Mouse (Mus musculus): ENCODE measurements around the gene Asb4. TPM values are rescaled to one million over a fixed set of nuclear protein-coding genes. Genes with fewer than 3 reads are reported as not detected.
"Not testable (repeated sequence)": the region's sequence is repeated elsewhere in the genome, so short reads cannot be mapped to it uniquely, and the experiment has no call there.

Asb4 gene
- total RNA-seq (2021) = 10 to 100 TPM in 1 of 2 experiments, 1 to 10 TPM in 1; 6.5 to 11.9 TPM

DNA sequence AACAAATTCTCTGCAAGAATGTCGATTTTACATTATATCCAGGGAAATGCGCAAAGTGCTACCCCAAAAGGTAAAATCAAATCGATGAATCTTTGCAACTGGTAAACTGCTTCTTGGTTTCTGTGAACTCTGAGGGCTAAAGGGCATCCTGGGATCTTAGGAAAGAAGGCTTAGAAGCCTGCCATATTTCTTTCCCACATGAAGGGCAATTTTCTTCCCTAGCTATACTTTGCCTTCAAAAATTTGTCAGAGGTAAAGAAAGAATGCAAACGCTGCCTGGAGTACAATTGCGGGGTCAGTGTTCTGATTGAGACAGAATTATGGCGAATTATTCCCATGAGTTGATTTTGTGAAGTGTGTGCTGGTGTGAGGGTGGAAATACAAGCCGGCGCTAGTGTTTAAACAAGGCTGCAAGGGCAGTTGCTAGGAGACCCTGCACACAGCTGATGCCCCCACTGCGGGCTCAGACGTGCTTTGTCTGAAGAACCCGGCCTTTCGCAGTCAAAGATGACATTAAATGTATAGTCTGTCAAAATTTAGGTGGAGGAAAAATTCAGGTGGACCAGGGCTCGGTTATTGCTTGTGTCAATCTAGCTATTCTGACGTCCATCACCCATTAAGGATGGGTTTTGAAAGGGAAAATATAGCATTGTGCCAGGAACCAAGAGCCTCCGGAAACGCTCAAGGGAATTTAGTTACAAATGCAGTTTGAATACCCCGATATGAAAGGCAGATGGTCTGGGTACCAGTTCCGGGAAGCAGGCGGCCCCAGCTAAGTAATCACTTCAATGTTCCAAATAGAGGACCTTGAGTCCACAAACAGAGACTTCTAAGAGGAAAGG, at the start of gene Asb4:
Gene Asb4, plus strand, starts transcription at position 51 of the 842 bp plus-strand sequence.
- DNase-seq = no peak

DNA sequence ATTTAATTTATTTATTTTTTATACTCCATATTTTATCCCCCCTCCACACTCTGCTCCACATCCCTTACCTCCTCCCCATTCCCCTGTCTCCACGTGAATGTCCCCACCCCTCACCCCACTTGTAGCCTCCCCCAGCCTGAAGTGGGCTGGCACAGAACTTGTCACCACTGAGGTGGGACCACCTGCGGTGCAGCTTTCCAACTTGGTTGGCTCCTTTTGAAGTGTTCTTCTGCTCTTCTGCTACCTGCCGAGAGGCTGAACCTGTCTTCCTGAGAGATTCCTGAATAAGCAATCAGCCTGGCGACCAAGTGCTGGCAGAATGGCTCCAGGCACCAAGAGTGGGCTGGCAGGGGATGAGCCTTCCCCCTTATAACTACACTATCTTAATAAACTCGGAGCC, 49.2 kb upstream of the Asb4 start:
- intact Hi-C loops (cut with DNase I) = no loop called here
- DNase-seq = no peak

More for the DNA sequence above, at the start of gene Asb4:
- intact Hi-C loops (cut with DNase I) = loop anchor here (2.0 to 5.0 kb wide), 5 partner anchors 126 to 971 kb away; partner anchors contain the start of genes Peg10, Pon3, Ppp1r9a and Sgce

DNA sequence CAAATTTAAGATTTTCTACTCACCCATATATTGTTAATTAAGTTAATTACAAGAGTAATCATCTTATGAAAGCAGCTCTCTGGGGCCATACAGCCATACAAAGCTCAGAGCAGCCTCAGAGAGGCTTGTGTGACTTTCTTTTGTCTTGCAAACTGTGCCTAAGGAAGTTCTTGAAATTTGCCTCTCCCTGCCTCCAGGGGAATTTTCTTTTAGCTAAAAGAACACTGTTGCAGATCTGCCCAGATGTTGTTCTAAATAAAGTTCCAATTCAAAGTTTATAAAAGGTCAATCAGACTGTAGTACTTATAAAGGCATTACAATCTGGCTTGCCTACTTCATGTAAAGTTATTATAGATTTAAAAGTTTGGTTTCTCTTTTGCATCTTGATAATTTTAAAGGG, 47.2 kb upstream of the Asb4 start:
- DNase-seq; intact Hi-C loops (cut with DNase I): not testable (repeated sequence)

DNA sequence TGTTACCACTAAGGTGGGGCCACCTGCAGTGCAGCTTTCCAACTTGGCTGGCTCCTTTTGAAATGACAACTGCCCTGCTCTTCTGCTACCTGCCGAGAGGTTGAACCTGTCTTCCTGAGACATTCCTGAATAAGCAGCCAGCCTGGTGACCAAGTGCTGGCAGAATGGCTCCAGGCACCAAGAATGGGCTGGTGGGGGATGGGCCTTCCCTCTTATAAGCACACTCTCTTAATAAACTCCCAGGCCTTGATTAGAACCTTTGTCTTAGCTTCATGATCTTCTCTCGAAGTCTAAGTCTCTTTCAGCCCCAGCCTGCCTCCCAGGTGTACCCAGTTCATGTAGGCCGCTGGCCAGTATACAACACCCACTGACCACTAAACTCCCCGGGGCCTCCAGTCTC, 44.4 kb upstream of the Asb4 start:
- intact Hi-C loops (cut with DNase I); DNase-seq: not testable (repeated sequence)

DNA sequence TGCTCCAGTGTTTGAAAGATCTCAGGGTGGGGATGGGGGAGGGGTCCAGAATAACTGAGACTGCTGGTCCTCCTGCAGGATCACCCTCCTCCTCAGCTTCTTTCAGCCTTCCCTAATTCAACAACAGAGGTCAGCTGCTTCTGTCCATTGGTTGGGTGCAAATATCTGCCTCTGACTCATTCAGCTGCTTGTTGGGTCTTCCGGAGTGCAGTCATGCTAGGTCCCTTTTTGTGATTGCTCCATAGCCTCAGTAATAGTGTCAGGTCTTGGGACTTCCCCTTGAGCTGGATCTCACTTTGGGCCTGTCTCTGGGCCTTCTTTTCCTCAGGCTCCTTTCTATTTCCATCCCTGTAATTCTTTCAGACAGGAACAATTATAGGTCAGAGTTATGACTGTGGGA, 43.9 kb upstream of the Asb4 start:
- intact Hi-C loops (cut with DNase I); DNase-seq: not testable (repeated sequence)

DNA sequence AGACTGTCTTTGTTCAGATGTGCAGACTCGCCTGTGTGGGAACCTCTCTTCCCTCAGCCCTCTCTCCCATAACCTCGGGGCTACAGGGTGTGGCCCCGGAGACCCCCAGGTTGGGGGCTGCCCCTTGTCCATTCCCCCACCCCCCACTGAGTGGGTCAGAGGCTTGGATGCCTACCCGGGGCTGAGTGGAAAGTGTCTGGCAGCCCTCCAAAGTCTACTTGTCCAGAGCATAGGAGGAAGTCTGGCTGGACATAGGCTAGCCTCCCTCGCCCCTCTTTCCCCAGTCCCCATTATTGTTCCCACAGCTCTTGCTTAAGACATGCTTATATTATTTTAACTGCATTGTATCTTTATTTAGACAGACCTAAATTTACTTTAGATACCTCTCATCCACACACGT, 38.9 kb upstream of the Asb4 start:
- intact Hi-C loops (cut with DNase I) = no loop called here
- peak in 1 of 2 experiments; percentile 12 for DNase-seq

DNA sequence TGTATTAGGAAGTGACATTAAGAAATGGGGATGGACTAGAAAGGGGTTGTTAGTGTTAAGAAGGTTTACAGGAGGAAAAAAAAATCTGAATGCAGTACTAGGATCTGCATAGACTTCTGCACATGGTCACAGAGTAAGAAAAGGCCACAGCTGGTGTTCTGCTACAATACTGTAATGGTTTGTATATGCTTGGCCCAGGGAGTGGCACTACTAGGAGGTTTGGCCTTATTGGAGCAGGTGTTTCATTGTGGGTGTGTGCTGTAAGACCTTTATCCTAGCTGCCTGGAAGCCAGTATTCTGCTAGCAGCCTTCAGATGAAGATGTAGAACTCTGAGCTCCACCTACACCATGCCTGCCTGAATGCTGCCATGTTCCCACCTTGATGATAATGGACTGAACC, 25.3 kb upstream of the Asb4 start:
- DNase-seq = no peak
- intact Hi-C loops (cut with DNase I) = no loop called here

DNA sequence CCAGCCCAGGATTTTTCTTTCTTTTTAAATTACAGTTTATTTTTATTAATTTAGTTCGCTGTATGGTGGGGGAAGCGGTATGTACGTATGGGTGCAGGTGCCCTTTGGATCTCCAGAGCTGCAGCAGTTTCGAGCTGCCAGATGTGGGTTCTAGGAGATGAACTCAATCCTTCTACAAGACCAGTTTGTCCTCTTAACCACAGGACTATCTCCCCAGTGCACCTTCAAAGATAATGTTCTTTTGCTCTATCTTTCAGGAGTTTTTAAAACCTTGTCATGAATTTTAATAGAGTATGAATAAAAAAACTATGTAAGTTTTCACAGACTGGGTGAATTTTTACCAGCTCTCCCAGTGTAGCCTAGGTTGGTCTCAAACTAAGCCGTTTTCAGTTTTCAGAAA, 22.8 kb upstream of the Asb4 start:
- intact Hi-C loops (cut with DNase I) = no loop called here
- no peak for DNase-seq

DNA sequence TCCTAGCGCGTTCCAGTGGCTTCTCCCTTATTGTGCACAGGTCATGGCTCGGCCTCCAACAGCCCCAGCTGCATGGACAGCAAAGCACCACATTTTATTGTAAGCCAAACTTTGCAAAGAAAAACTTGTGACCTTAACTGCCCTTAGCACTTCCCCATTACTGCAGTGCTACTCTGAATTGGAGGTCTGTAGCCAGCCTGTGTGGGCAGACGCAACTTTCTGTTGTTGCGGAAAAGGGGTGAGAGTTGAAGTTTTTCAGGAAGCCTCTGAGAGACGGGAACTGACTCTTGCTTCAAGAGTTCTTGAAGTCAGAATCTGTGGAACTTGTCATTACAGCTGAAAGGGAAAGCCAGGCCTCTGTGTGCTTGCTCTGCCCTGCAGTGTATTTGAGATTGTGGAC, 21.2 kb upstream of the Asb4 start:
- intact Hi-C loops (cut with DNase I) = no loop called here
- peak in 1 of 2 experiments; percentile 9 for DNase-seq

DNA sequence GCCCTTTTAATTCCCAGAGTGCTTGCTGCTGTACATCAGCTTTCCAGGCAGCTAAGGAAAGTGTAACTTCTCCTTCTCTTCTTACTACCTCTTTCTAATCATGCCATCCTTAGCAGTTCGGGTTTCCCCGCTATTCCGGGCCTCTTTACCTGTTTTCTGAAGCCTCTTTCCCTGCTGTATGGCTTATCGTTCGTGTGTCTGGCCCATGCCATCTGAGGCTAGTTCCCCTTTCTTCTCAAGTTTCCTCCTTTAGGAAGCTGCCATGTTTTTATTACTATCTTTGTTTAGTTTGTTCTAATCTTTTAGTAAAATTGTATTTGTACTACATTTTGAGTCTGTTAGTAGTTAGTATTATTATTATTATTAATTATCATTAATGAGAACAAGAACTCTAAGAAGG, 17.3 kb upstream of the Asb4 start:
- no peak for DNase-seq
- intact Hi-C loops (cut with DNase I) = no loop called here

DNA sequence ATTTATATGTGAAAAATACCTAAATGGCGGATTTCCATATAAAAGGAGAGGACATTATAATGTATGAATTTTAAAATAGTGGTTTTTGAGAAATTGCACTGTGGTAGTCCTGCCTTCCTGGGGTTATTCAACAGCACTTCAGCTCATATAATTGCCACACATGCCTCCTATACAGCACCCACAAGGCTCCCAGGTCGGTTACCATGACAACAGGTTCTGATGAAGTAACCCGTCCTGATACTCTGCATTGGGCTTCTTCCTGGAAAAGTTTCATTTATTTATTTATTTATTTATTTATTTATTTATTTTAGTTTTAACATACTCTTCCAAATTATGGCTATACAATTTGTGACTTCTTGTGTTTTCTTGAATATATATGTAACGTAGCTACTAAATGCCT, 6.3 kb upstream of the Asb4 start:
- intact Hi-C loops (cut with DNase I) = no loop called here

DNA sequence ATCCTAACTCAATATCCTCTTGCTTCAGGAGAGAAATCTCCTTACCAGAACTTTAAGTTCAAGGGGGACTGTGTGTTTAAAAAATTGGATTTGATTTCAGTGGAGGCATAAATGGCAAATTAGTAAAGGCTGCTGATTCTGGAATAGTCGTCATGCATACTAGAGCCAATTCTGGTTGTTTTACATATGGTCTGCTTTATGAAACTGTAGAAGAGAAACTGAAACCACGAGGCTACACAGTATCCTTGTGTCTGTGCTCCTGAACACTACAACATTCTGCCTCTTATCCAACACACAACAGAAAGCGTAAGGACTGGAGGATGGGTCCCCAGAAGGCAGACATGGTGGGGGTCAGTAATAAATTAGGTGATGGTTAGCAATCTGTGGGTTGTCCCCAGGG, 4.1 kb upstream of the Asb4 start:
- DNase-seq = no peak
- intact Hi-C loops (cut with DNase I) = no loop called here

More for the DNA sequence above, 6.3 kb upstream of the Asb4 start:
- no peak for DNase-seq

DNA sequence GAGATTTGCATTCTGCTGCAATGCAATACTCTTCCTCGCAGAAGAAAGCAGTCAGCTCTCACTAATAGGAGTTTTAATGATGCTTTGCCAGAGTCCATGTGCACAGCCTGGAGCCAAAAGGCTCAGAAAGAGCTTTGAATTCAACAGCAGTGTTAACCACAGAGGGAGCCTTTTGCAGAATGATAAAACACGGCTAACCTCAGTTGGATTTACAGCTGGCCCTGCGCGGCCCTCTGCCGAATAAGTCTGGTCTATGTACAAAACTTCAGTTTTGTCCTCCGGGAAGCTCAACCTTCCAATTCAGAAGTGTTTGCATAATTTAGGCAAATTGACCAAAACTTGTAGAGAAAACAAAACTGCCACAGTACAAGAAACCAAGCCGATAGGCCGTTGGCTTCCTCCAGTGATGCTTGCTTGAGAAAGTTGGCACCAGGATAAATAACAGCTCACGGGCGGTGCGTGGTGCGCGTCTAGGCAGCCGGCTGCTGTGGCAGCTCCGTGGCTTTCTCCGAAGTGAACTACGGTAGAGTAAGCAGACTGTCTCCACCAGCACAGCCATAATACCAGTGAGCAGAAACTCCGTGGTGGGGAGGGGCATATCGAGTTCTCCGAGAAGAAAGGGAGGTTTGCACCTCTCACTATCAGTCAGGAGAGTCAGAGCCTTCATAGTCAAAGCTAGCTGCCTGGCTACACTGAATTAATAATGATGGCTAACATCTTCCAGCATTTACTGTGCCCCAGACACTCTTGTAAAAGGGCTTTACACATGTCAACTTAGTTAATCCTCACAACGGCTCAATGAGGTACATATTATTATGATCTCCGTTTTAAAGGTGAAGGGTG, 3.2 kb upstream of the Asb4 start:
- intact Hi-C loops (cut with DNase I) = loop anchor here (5.0 kb wide), 4 partner anchors 123 to 968 kb away; partner anchors contain the start of genes Peg10, Pon3, Ppp1r9a and Sgce
- no peak for DNase-seq

DNA sequence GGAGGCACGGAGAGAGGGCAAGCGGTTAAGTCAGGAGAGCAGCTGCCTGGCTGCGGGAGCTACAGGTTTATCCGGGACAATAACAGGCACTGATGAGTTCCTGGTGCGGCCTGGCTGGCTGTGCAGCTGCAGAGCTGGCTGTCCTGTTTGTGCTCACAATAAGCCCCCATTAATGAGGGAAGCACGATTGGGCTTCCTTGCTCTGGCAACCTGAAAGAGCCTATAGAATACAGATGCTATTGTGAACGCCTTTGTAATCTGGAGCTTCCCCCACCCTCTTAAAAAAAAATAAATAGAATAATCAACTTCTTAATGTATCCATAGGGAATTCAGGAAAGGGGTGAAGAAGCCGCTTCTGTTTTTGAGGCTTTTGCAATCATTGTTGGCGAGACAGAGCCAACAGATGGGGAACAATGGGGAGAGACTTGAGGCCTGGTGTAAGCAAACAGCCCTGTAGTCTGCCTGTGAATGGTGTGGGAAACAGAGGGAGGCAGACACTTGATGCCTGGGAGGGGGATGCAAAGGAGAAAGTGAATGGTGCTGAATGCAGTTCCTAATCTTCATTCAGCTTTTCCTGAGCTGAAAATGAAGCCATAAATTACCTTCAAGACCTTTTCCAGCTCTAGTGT, 2.4 kb upstream of the Asb4 start:
- intact Hi-C loops (cut with DNase I) = loop anchor here (5.0 kb wide), 4 partner anchors 123 to 968 kb away; partner anchors contain the start of genes Peg10, Pon3, Ppp1r9a and Sgce
- no peak for DNase-seq

DNA sequence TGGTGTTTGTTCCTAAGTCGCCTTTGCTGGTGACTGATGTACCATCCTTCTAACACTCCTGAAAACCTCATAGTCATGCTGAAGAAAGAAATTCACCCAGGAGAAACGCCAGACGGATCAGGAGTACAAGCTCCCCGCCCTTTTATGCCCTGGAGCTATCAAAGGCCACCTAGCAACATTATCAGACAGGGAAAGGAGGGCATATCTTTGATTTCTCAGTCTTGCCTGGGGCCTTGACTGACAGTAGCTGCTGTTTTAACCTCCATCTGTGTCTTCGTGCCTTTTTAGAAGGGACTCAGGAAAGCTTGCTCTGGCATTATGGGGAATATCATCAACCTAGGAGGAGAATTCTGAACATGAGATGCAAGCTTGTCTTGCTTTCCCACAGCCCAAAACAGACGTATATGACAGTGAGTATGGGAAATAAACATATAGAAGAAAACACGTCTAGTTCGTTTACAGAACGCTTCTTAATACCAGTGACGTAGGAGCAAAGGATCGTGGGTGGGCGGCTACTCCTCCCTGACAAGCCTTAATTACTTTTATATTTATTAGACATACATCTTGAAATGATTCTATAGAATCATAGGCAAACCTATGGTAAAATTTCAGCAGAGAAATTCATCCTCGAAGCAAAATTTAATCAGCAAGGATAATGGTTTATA, 1.1 kb upstream of the Asb4 start:
- no peak for DNase-seq
- intact Hi-C loops (cut with DNase I) = loop anchor here (1.0 to 5.0 kb wide), 7 partner anchors 84 to 970 kb away; partner anchors contain the start of genes Peg10, Pon2, Pon3 and Ppp1r9a

DNA sequence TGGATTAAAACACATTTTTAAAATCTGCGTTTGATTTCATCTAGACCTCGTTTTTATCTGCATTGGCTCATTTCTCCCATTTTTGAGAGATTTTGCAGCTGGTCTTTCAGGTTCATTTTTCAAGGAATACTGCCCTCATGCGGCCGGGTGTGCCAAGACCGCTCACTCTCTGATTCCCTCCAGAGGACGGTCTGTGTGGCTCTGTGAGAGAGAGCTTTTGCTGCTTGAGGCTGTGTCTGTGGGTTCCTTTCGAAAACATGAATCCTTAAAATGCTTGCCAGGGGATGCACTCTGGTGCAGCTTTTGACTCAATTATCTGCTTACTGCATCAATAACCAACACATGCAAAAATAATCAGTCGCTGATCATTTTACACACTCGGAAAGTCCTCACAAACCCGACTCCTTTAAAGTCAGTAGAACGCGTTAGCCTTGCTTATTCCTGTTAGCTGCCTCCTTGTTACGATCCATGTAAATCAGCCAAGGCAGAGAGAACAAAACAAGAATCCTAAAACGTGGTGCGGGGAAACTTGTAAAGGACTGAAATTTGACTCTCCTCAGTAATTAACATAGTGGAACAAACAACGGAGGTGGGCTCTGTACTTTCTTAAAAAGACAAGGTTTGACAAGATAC, 487 bp upstream of the Asb4 start:
- DNase-seq = peak; percentile 88 to 90
- intact Hi-C loops (cut with DNase I) = loop anchor here (1.0 to 5.0 kb wide), 7 partner anchors 84 to 970 kb away; partner anchors contain the start of genes Peg10, Pon2, Pon3 and Ppp1r9a

DNA sequence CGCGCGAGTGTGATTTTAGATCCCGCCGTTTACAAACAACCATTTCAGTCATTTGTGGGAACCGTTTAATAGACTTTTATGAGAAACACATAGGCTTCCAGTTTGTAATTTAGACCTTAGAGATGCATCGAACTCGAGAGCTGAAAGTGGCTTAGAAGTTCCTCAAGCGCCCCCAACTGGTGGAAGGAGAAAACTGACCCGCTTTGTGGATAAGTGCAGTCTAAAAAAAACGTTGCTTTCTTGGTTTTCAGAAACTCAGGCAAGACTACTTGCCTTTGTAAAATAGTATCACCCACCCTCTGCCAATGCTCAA, 948 bp downstream of the Asb4 start:
- peak; percentile 80 to 81 for DNase-seq

DNA sequence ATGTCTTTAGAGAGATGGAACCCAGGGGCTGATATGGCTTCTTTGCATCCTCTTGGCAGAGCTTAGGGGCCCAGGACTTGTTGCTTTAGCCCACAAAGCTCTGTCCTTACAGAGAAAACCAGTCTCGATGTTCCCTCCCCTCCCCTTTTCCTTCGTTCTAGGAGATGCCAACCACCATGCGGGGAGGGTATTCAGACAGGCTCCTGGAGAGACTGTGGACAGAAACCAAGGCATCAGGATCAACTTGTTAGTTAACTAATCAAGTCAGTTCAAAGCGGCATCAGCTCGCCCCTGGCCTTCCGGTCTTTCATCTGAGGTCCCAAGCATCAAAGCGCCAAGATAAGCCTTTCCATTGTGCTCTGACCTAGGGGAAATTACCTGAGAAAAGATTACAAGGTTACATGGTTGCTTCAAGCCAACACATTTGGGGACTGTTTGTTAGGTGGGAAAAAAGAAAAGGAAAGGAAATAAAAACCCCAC, 2.0 kb downstream of the Asb4 start:
- intact Hi-C loops (cut with DNase I) = no loop called here

More for the DNA sequence above, 948 bp downstream of the Asb4 start:
- intact Hi-C loops (cut with DNase I) = loop anchor here (5.0 kb wide), 4 partner anchors 127 to 972 kb away; partner anchors contain the start of genes Peg10, Pon3, Ppp1r9a and Sgce

DNA sequence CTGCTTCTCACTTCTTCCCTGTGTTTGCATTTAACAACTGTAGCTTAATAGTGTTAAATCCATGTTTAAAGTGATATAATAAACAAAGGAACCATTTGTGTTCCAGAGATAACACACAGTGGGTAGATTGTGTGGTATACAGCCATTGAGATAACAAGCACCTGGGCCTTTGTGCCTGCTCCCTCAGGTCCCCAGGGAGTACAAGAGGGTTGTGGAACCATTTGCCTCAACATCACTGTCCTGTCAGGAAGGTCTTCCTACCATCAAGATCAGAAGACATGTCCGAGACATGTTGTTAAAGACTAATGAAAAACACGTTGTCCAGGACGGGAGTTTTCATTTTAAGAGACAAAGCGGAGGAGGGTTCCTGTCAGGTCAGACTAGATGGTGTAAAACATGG, 3.3 kb downstream of the Asb4 start:
- intact Hi-C loops (cut with DNase I) = no loop called here
- no peak for DNase-seq

More for the DNA sequence above, 2.0 kb downstream of the Asb4 start:
- DNase-seq = no peak
